Mouse (Mus musculus): ENCODE results near the gene Ankrd54.

Ankrd54 gene

GRCm38 (mm10) chr15:79075658-79076365, 13.1 kb upstream of the Ankrd54 start:
- no peak for DNase-seq (ENCODE audit: low spot score in 2 of 2)

DNA sequence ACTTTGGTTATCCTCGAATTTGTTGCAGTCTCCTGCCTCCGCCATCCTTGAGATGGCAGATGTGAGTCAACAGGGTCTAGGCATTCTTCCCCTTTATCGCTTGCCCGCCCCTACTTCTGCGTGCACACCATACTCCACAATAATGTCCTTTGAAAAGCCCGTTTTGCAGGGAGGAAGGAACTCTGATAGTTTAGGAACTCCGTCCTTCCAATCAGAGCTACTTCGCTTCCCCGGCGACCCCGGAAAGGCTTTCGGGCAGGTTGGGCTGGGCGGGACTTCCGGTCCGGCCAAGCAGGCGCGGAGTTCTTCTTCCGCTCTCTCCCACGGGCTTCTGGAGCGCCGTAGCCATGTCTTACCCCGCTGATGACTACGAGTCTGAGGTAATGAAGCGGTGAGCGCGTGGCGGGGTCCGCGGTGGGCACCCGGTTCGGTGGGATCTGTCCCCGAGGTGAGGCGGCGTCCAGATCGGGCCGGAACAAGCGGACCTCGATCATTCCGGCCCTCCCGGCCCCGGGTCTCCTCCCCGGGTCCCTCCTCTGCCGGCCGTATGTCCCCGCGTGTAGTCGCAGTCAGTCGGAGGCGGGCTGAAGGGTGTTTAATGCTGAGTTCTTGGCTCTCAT, 12.3 kb upstream of the Ankrd54 start, which contains the start of gene Eif3l:
TSS of gene Eif3l (plus strand) at position 267 of the 620 bp plus-strand sequence.
- DNase-seq (ENCODE audit: low spot score in 2 of 2): peak; percentile 76 to 84

GRCm38 (mm10) chr15:79074446-79074845, 11.8 kb upstream of the Ankrd54 start:
- no peak for DNase-seq (ENCODE audit: low spot score in 2 of 2)

DNA sequence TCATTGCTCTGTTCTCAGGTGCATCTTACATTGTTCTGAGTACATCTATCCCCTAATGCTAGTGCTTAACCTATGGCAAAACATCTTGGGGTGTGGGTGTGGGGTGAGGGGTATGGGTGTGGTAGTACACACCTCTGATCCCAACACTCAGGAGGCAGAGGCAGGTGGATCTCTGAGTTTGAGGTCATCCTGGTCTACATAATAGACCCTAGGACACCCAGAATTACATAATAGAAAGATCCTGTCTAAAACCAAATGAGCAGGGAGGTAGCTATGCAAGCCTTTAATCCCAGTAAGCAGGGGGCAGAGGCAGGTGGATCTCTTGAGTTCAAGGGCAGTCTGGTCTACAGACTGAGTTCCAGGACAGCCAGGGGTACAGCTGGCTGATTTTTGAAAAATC, 11.1 kb upstream of the Ankrd54 start:
- DNase-seq (ENCODE audit: low spot score in 2 of 2): no peak

- no peak for DNase-seq (ENCODE audit: low spot score in 2 of 2)
Measured at GRCm38 (mm10) chr15:79071117-79072039, 8.7 kb upstream of the Ankrd54 start.

GRCm38 (mm10) chr15:79068416-79068815, 5.7 kb upstream of the Ankrd54 start:
- no peak for DNase-seq (ENCODE audit: low spot score in 2 of 2)

GRCm38 (mm10) chr15:79067631-79068030, 4.9 kb upstream of the Ankrd54 start:
- no peak for DNase-seq (ENCODE audit: low spot score in 2 of 2)

DNA sequence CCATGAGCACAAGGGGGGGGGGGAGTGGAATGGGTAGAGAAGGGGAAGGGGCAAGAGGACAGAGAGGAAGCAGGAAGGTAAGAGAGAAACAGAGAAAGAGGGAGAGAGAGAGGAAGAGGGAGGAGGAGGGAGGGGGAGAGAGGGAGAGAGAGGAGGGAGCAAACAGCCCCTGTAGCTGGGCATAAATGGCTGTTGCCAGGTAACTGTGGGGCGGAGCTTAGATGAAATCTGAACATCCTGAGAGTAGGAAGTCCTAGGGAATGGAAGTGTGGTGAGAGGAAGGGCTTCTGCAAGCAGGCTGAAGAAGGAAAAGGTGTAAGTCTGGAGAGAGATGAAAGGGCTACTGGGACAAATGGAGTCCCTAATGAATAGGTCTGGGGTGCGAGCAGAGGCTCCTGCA, 3.6 kb upstream of the Ankrd54 start:
- no peak for DNase-seq (ENCODE audit: low spot score in 2 of 2)

DNA sequence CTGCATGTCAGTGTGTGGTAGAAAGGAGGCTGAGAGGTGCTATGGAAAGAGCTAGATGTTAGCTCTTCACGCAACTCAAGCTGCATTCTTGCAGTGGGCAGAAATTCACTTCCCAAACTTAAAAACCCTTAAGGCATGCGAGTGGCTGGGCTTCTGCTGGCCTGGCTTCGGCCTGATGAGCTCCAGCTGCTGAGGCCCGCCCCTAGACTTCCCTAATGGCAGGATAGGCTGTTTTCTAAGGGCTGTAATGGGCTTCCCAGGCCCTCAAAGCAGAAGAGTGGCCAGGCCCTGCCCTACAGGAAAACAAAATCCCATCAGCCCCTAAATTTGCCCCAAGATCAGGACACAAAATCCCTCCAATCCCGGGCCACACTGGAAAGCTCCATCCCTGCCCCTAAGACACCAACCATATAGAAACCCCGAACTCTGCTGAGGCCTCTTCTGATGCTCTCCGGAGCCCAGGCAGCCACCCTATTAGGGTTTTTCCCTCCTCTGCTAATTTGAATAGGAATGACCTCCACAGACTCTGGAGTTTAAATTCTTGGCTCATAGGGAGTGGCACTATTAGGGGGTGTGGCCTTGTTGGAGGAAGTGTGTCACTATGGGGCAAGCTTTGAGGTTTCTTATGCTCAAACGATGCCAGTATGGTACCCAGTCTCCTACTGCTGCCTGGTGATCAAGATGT, 2.5 kb upstream of the Ankrd54 start:
- no peak for DNase-seq (ENCODE audit: low spot score in 2 of 2)

GRCm38 (mm10) chr15:79063160-79063740, 557 bp upstream of the Ankrd54 start:
- no peak for DNase-seq (ENCODE audit: low spot score in 2 of 2)

DNA sequence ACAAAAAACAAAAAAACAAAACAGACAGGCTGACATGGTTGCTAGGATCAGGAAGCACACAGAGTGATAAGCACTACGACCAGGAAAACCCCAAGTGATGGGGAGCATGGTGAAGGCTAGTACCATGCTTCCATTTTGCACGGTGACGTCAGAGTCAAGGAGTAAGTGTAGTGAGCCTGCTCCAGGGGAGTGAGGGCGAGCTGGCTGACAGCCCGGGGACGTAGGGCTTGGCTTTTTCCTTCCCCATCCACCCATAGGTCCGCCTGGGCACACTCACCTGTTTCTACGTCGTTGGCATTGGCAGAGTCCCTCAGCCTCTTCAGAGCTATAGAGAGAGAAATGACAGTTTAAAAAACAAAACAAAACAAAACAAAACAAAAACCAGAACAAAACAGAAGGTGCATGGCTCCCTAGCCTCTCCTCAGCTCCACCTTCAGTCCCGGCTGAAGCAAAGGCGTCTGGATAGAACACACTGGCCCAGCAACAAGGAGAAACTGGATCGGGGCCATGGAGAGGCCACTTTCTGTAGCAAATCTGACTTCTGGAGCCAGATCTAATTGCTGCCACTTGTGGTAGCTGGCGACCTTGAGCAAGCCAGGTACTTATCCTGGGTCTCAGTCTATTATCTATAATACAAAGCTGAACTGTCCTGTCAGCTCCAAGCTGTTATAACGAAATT, 1.7 kb downstream of the Ankrd54 start:
- DNase-seq (ENCODE audit: low spot score in 2 of 2): no peak

DNA sequence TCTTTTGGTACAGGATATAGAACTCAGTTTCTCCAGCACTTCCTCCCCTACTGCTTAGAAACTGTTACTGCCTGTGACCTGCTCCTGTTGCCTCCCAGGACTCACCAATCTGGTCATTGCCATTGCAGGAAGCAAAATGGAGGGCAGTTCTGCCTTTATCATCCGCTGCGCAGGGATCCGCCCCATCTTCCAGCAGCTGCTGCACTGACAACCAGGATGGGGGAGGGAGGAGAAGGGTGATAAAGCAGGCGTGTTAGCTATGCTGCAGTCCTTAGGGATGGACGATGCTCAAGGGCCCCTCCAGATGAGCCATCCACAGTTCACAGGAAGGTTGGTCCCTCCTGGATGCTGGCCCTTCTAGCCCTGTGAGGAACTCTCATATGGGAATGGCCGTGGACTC, 4.8 kb downstream of the Ankrd54 start:
- no peak for DNase-seq (ENCODE audit: low spot score in 2 of 2)

DNA sequence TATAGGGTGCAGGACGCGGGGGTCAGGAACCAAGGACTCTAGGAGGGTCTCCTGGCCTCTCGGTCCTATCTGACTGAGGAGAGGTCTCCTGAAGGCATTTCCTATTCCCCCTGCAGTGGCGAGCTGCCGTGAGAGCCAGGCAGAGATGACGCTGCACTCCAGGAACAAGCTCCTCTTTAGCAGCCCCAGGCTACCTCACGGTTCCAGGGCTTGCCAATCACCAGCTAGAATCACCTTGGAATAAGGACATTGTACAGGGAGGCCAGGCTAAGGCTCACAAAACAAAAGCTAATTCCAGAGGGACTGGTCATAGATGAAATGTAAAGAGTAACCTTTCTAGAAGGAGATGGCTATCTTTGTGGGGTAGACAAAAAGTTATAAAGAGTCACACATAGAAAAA, 6.1 kb downstream of the Ankrd54 start:
- no peak for DNase-seq (ENCODE audit: low spot score in 2 of 2)

DNA sequence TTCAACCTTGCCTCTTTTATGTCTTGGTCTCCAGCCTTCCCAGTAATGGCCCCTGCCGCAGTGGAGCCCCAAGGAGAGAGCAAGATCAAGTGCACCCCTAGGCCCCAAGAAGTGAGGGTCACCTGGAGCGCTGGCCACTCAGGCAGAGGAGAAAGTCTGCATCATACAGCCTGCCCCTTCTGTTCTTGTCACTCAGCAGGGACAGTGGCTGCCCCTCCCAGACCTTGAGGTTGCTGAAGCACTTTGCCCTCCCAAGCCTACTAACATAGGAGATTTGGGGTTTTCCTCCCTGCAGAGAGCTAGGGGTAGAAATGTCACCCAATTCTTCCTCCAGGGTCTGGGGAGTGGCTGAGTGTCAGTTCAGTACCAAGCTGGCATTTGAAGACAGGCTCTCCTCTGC, 10.3 kb downstream of the Ankrd54 start:
- DNase-seq (ENCODE audit: low spot score in 2 of 2): no peak

DNA sequence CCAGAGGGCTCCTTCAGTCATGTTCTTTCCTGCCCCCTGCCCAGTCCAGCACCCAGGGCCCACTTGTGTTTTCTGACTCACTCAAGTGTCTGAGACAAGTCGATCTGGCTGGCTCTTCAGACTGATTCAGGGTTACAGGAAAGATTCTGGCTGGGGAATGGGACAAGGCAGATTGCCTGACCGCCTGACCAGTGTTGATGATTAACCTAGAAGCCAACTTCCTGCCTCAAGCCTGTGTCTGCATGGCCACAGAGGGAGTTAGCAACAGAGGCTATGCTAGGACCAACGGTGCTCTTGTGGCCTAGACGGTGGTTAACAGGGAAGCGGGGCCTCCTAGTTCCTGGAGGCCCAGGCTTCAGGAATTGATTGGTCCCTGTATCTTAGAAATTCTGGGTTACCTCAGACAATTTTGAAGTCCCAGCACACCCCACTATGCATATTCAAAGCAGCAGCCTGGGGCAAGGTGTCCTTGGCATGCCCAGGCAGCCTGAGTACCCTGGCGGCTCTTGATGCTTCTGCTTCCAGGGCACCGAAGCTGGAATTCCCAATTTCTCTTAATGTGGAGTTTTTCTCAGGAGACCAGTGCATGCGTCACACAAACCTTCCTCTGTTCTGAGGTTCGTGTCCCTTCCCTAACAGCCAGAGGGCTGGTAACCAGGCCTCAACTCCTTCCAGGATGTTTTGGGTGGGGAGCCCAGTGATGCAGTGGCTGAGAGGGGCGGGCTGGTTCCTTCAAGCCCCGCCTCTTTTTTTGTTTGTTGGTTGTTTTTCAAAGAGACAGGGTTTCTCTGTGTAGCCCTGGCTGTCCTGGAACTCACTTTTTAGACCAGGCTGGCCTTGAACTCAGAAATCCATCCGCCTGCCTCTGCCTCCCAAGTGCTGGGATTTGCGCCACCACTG, 11.0 kb downstream of the Ankrd54 start:
- DNase-seq (ENCODE audit: low spot score in 2 of 2): peak in 1 of 2 experiments; percentile 29

DNA sequence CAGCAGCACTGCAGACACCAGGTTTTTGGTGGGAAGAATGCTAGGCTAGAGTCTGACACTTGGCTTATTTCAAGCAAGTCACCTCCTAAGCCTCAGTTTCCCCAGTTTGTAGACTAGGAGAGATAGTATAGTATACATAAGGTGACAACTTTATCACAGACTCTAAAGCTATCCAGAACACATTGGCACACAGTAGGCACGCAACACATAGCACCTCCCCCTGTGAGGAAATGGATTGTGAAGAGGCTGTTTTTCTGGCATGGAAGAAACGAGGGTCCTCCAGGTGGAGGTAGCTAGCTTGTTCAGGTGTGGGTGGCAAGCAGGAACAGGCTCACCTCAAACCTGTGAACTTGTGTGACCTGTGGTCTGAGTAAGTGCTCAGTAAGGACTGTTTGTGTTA, 11.7 kb downstream of the Ankrd54 start:
- DNase-seq (ENCODE audit: low spot score in 2 of 2): no peak

DNA sequence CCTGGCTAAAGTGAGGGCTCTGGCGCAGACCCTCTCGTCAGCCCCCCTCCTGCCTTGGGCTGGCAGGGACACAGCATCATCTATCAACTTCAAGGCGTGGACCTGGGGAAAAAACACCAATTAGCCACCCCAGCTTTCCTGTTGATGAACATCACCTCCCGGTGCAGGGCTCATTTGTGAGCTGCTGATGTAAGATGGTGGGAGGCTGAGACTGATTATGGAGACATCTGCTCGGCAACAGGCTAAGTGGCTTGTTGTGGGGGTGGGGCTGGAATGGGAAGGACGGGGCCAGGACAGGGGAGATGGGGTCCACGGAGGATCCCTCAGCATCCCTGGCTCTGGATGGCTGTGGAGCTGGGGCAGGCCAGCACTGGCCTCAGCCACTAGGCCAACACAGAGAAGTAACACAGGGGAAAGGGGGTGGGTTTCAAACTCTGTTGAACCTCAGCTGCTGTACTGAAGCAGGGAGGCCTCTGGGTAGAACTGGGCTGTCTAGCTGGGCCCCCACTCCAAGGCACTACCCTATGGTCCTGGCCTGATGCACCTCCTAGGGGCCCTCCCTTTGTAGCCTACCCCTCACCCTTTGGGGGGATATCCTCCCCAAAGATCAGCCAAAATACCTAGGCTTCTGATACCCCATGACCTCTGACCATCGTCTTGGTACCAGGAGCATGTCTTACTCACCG, 12.4 kb downstream of the Ankrd54 start:
- no peak for DNase-seq (ENCODE audit: low spot score in 2 of 2)

- DNase-seq (ENCODE audit: low spot score in 2 of 2): no peak
Measured at GRCm38 (mm10) chr15:79048186-79048585, 14.5 kb downstream of the Ankrd54 start.

- DNase-seq (ENCODE audit: low spot score in 2 of 2): no peak
Measured at GRCm38 (mm10) chr15:79044837-79045236, 17.9 kb downstream of the Ankrd54 start.

Measured in urinary bladder, adult 18-20 months (tissue).